Mouse (Mus musculus): ENCODE results near the gene Hrg.

DNA sequence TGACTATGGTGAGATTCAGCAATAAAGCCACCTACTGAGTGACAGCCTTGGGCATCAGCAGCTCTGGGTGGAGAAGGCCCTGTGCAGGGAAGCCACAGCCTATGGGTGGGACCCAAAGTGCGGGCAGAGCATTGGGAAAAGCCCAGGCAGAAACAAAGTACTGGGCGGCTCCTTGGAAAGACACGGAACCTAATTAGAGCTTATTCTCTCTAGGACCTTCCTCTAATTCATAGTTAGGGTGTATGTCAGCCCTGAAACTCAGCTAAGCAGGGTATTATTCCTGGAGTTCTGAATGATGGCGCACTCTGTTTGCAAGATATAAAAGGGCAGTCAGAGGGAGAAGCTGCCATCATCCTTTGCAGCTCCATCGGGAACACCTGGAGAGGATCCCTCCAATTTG lies 32.8 kb upstream of the Hrg start, which contains the start of gene Fetub:
- TF ChIP-seq CTCF (IDR thresholded peaks at IDR 0.05; ENCODE audit: low read depth, low read length) (no peak), POLR2A (IDR thresholded peaks at IDR 0.05; ENCODE audit: borderline replicate concordance, low read depth, low read length) (no peak)

All from bone marrow macrophage, adult 2 months (primary cell).